Mouse (Mus musculus): ENCODE measurements around the gene Ier5l. TPM values are rescaled to one million over a fixed set of nuclear protein-coding genes. Genes with fewer than 3 reads are reported as not detected.

Gene Ier5l
- polyA plus RNA-seq, 1 experiment from 2014 or later = 0.61 TPM

GRCm38 (mm10) chr2:30471795-30472720, 2.0 kb downstream of the Ier5l start:
- ATAC-seq = peak; percentile 42
- H3K36me3 ChIP-seq (ENCODE audit: control insufficient read depth, insufficient read depth, low read length) = no peaks in the 10 kb centered on the region
- under 1% methylated on average over 46 of the region's 51 CpGs for WGBS
- H3K4me2 ChIP-seq (ENCODE audit: low read depth, low read length) = peak overlapping the region; percentile 100
- H3K27me3 ChIP-seq (replicated peaks; ENCODE audit: control insufficient read depth, insufficient read depth, low read length) = no peaks in the 10 kb centered on the region
- H3K9me3 ChIP-seq (ENCODE audit: control insufficient read depth, low read length) = no peaks in the 10 kb centered on the region
- peak overlapping the region; percentile 88 for H3K4me3 ChIP-seq (ENCODE audit: low read length)
- peak overlapping the region; percentile 98 for H3K27ac ChIP-seq (ENCODE audit: low read length)
- peak overlapping the region; percentile 95 for H3K9ac ChIP-seq (ENCODE audit: low read depth, low read length)
- H3K4me1 ChIP-seq (ENCODE audit: control insufficient read depth, insufficient read depth, low read length) = peaks cover 12% of the 10 kb centered on the region; the same call in 1 of the 2 replicates

GRCm38 (mm10) chr2:30471051-30471450, 3.0 kb downstream of the Ier5l start:
- no peaks in the 10 kb centered on the region for H3K27me3 ChIP-seq (replicated peaks; ENCODE audit: control insufficient read depth, insufficient read depth, low read length)
- H3K4me1 ChIP-seq (ENCODE audit: control insufficient read depth, insufficient read depth, low read length) = peaks cover 16% of the 10 kb centered on the region
- no peak for ATAC-seq
- H3K27ac ChIP-seq (ENCODE audit: low read length) = peak overlapping the region; percentile 88
- peak overlapping the region; percentile 88; the same call in 1 of the 2 replicates for H3K4me3 ChIP-seq (ENCODE audit: low read length)
- 17% methylated on average over 8 of the region's 8 CpGs for WGBS
- H3K9me3 ChIP-seq (ENCODE audit: control insufficient read depth, low read length) = no peaks in the 10 kb centered on the region
- peak overlapping the region; percentile 39; the same call in 1 of the 2 replicates for H3K9ac ChIP-seq (ENCODE audit: low read depth, low read length)
- peak overlapping the region; percentile 100 for H3K4me2 ChIP-seq (ENCODE audit: low read depth, low read length)
- no peaks in the 10 kb centered on the region for H3K36me3 ChIP-seq (ENCODE audit: control insufficient read depth, insufficient read depth, low read length)

DNA sequence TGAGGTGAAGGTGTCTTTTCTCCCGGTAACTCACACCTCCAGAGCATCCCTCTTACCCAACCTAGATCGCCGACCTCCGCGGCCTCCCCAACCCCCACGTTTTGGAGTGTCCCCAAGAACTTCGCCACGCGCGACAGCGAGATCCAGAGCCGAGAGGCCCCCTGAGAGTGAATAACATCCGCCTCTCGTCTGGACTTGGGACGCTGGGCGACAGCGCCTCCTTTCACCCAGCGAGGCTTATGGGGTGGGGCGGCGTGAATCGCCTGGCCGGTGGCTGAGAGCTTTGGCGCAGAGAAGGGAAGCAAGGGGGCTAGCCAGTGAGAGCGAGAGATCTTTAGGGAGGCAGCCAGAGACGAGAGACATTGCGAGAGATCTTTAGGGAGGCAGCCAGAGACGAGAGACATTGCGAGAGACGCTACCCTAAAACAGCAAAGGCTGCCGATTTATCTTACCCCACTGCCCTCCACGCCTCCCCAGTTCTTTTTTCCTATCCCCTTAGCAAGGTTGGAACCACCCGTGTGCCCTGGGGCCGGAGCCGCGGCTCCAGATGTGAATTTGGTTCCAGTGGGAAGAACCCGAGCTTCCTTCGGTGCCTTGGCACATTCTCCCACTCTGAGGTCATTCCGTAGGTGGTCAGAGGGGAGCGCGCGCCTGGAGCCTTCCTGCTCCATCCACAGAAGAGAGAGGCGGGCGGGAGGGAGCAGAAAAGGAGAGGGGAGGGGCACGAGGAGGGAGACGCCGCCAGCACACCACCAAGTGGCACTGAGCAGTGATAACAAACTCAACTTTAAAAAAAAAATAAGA, 3.7 kb downstream of the Ier5l start:
- Histone ChIP-seq H3K4me2 (ENCODE audit: low read depth, low read length) (peak overlapping the region; percentile 100), H3K9ac (ENCODE audit: low read depth, low read length) (peak overlapping the region; percentile 80), H3K36me3 (ENCODE audit: control insufficient read depth, insufficient read depth, low read length) (no peaks in the 10 kb centered on the region), H3K9me3 (ENCODE audit: control insufficient read depth, low read length) (no peaks in the 10 kb centered on the region), H3K27ac (ENCODE audit: low read length) (peak overlapping the region; percentile 88), H3K4me1 (ENCODE audit: control insufficient read depth, insufficient read depth, low read length) (peaks cover 16% of the 10 kb centered on the region), H3K4me3 (ENCODE audit: low read length) (peak overlapping the region; percentile 58), H3K27me3 (replicated peaks; ENCODE audit: control insufficient read depth, insufficient read depth, low read length) (no peaks in the 10 kb centered on the region)
- ATAC-seq = peak; percentile 22; the same call in 1 of the 2 replicates
- under 1% methylated on average over 46 of the region's 46 CpGs for WGBS

DNA sequence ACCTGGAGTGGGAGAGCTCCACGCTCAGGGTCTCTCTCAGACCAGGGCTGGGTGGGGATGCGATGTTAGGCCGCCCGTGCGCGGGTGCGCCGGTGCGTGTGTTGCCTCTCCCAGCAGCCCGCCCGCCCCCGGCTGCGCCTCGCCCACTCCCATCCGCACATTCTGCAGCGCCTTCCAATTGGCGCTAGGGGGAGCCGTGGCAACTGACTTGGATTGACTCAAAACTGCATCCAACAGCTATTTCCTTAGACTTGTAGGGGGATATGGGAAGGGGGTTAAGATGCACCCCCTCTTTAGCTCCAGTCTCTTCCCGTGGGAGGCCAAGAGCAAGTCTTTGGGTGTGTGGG, 4.2 kb downstream of the Ier5l start:
- no peaks in the 10 kb centered on the region for H3K9me3 ChIP-seq (ENCODE audit: control insufficient read depth, low read length)
- WGBS = 0% methylated on average over 19 of the region's 19 CpGs
- H3K27me3 ChIP-seq (replicated peaks; ENCODE audit: control insufficient read depth, insufficient read depth, low read length) = no peaks in the 10 kb centered on the region
- no peaks in the 10 kb centered on the region for H3K36me3 ChIP-seq (ENCODE audit: control insufficient read depth, insufficient read depth, low read length)
- peak; percentile 5; the same call in 1 of the 2 replicates for ATAC-seq
- peak overlapping the region; percentile 80 for H3K9ac ChIP-seq (ENCODE audit: low read depth, low read length)
- peaks cover 14% of the 10 kb centered on the region for H3K4me1 ChIP-seq (ENCODE audit: control insufficient read depth, insufficient read depth, low read length)
- peak overlapping the region; percentile 58 for H3K4me3 ChIP-seq (ENCODE audit: low read length)
- H3K4me2 ChIP-seq (ENCODE audit: low read depth, low read length) = peak overlapping the region; percentile 100
- H3K27ac ChIP-seq (ENCODE audit: low read length) = peak overlapping the region; percentile 88

GRCm38 (mm10) chr2:30469009-30469408, 5.0 kb downstream of the Ier5l start:
- Histone ChIP-seq H3K4me2 (ENCODE audit: low read depth, low read length) (0 out of 2 replicates have a peak overlapping the region, but pooled peaks have one; percentile 100), H3K36me3 (ENCODE audit: control insufficient read depth, insufficient read depth, low read length) (no peaks in the 10 kb centered on the region), H3K9me3 (ENCODE audit: control insufficient read depth, low read length) (no peaks in the 10 kb centered on the region), H3K4me3 (ENCODE audit: low read length) (no peak overlapping the region), H3K9ac (ENCODE audit: low read depth, low read length) (peak overlapping the region; percentile 80; the same call in 1 of the 2 replicates), H3K4me1 (ENCODE audit: control insufficient read depth, insufficient read depth, low read length) (peaks cover 9% of the 10 kb centered on the region), H3K27me3 (replicated peaks; ENCODE audit: control insufficient read depth, insufficient read depth, low read length) (no peaks in the 10 kb centered on the region), H3K27ac (ENCODE audit: low read length) (no peak overlapping the region)
- no peak for ATAC-seq
- WGBS = 62% methylated on average over 6 of the region's 6 CpGs

DNA sequence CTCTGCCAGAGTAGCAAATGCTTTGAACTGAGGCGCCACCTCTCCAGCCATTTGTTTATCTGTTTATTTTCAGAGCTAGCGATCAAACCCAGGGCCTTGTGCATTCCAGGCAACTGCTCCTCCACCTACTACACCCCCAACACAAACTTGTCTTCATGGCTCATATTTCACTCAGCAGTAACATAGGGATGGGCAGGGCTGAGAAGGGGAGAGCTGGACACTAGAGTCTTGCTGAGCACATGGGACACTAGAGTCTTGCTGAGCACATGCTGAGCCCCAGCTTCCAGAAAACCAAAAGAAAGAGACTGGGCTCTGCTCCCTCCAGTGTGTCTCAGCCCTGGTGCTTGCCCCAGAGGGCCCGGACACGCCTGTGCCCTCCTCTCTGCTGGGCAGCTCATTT, 7.2 kb downstream of the Ier5l start:
- Histone ChIP-seq H3K36me3 (ENCODE audit: control insufficient read depth, insufficient read depth, low read length) (no peaks in the 10 kb centered on the region), H3K9ac (ENCODE audit: low read depth, low read length) (no peak overlapping the region), H3K9me3 (ENCODE audit: control insufficient read depth, low read length) (no peaks in the 10 kb centered on the region), H3K4me1 (ENCODE audit: control insufficient read depth, insufficient read depth, low read length) (peaks cover 20% of the 10 kb centered on the region), H3K4me2 (ENCODE audit: low read depth, low read length) (no peak overlapping the region), H3K27ac (ENCODE audit: low read length) (no peak overlapping the region), H3K27me3 (replicated peaks; ENCODE audit: control insufficient read depth, insufficient read depth, low read length) (no peaks in the 10 kb centered on the region), H3K4me3 (ENCODE audit: low read length) (no peak overlapping the region)
- 56% methylated on average over 4 of the region's 4 CpGs for WGBS
- no peak for ATAC-seq

DNA sequence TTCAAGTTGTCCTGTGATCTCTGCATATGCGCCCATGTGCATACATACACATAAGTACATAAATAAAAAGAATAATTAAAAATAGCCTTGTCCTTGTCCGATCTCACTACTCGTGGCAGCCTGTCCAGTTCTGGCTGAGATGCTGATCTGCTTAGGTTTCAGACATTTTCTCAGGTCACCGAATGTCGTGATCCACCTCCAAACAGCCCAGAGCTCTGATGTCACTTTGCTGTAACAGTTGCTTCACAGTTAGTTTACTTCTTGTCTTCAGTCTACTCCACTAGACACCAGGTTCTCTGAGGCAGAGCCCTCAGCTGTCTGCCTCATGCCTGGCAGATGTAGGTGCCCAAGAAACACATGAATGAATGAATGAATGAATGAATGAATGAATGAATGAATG, 9.6 kb downstream of the Ier5l start:
- H3K9ac ChIP-seq (ENCODE audit: low read depth, low read length) = peak overlapping the region; percentile 35
- H3K27ac ChIP-seq (ENCODE audit: low read length) = peak overlapping the region; percentile 82
- no peaks in the 10 kb centered on the region for H3K27me3 ChIP-seq (replicated peaks; ENCODE audit: control insufficient read depth, insufficient read depth, low read length)
- no peaks in the 10 kb centered on the region for H3K36me3 ChIP-seq (ENCODE audit: control insufficient read depth, insufficient read depth, low read length)
- 60% methylated on average over 5 of the region's 5 CpGs for WGBS
- H3K4me1 ChIP-seq (ENCODE audit: control insufficient read depth, insufficient read depth, low read length) = peaks cover 18% of the 10 kb centered on the region
- ATAC-seq = no peak
- peak overlapping the region; percentile 68 for H3K4me2 ChIP-seq (ENCODE audit: low read depth, low read length)
- H3K9me3 ChIP-seq (ENCODE audit: control insufficient read depth, low read length) = no peaks in the 10 kb centered on the region
- peak overlapping the region; percentile 38 for H3K4me3 ChIP-seq (ENCODE audit: low read length)

GRCm38 (mm10) chr2:30463904-30464330, 10.1 kb downstream of the Ier5l start:
- H3K27me3 ChIP-seq (replicated peaks; ENCODE audit: control insufficient read depth, insufficient read depth, low read length) = no peaks in the 10 kb centered on the region
- no peaks in the 10 kb centered on the region for H3K9me3 ChIP-seq (ENCODE audit: control insufficient read depth, low read length)
- H3K4me3 ChIP-seq (ENCODE audit: low read length) = peak overlapping the region; percentile 38
- peak; percentile 97 for ATAC-seq
- no peaks in the 10 kb centered on the region for H3K36me3 ChIP-seq (ENCODE audit: control insufficient read depth, insufficient read depth, low read length)
- 4% methylated on average over 9 of the region's 9 CpGs for WGBS
- peak overlapping the region; percentile 68 for H3K4me2 ChIP-seq (ENCODE audit: low read depth, low read length)
- H3K4me1 ChIP-seq (ENCODE audit: control insufficient read depth, insufficient read depth, low read length) = peaks cover 18% of the 10 kb centered on the region
- peak overlapping the region; percentile 82 for H3K27ac ChIP-seq (ENCODE audit: low read length)
- peak overlapping the region; percentile 35 for H3K9ac ChIP-seq (ENCODE audit: low read depth, low read length)

DNA sequence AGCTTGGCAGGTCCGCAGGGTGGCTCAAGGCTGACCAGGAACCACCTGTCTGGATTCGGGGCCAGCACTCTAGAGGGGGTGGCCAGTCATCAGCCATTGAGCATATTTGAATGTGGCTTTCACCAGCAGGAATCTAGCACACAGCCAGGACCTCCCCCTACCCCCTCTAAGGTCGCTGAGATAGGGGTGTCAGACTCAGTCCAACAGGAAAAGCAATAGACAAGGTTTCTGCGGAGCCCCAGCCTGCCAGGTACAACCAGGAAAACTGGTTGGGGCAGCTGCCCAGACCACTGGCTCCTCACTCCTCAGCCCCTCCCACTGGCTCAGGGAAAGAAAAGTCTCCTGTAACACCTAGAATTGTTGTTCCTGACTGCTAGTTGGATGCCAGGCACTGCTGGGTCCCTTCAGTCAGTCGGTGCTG, 10.7 kb downstream of the Ier5l start:
- H3K9ac ChIP-seq (ENCODE audit: low read depth, low read length) = peak overlapping the region; percentile 35
- WGBS = 12% methylated on average over 5 of the region's 5 CpGs
- no peaks in the 10 kb centered on the region for H3K36me3 ChIP-seq (ENCODE audit: control insufficient read depth, insufficient read depth, low read length)
- H3K9me3 ChIP-seq (ENCODE audit: control insufficient read depth, low read length) = no peaks in the 10 kb centered on the region
- peak overlapping the region; percentile 38; the same call in 1 of the 2 replicates for H3K4me3 ChIP-seq (ENCODE audit: low read length)
- peak overlapping the region; percentile 82 for H3K27ac ChIP-seq (ENCODE audit: low read length)
- H3K27me3 ChIP-seq (replicated peaks; ENCODE audit: control insufficient read depth, insufficient read depth, low read length) = no peaks in the 10 kb centered on the region
- H3K4me1 ChIP-seq (ENCODE audit: control insufficient read depth, insufficient read depth, low read length) = peaks cover 18% of the 10 kb centered on the region
- peak; percentile 72 for ATAC-seq
- H3K4me2 ChIP-seq (ENCODE audit: low read depth, low read length) = peak overlapping the region; percentile 68
